Mouse (Mus musculus): Measurements from ENCODE around the gene Mpp5.

GRCm38 (mm10) chr12:78890062-78890461 is 141.4 kb downstream of the Mpp5 start:
- TF ChIP-seq POLR2A (IDR thresholded peaks at IDR 0.05; ENCODE audit: low read depth, low read length) (no peak), CTCF (IDR thresholded peaks at IDR 0.05; ENCODE audit: borderline replicate concordance, insufficient read depth, low read length) (no peak)
